Mouse (Mus musculus) bone marrow macrophage, adult 2 months (primary cell): Measurements from ENCODE around the gene Snrpa. TPM values are rescaled to one million over a fixed set of nuclear protein-coding genes. Genes with fewer than 3 reads are reported as not detected.
"Not testable (repeated sequence)": the region's sequence is repeated elsewhere in the genome, so short reads cannot be mapped to it uniquely, and the experiment has no call there.

Source experiments
- H3K27ac ChIP-seq: 2 replicates; pipeline ENCODE4 v1.5.1; 2012; ENCODE audit warnings: low read depth, low read length; ENCODE audit not compliant: insufficient read depth
- H3K4me1 ChIP-seq: 2 replicates; pipeline ENCODE4 v1.6.1; 2012; ENCODE audit warnings: low read length; ENCODE audit not compliant: control insufficient read depth, insufficient read depth
- H3K4me3 ChIP-seq: 2 replicates; pipeline ENCODE4 v1.5.1; 2012; ENCODE audit warnings: mild to moderate bottlenecking, low read length, moderate library complexity; ENCODE audit not compliant: insufficient read depth
- CTCF ChIP-seq: IDR thresholded peaks from 2 replicates; pipeline ENCODE4 v1.5.1; 2012; ENCODE audit warnings: low read depth, mild to moderate bottlenecking, low read length, moderate library complexity
- POLR2A ChIP-seq: IDR thresholded peaks from 2 replicates; pipeline ENCODE4 v1.6.1; 2012; ENCODE audit warnings: mild to moderate bottlenecking, low read depth, low read length, borderline replicate concordance
- polyA plus RNA-seq: library from polyadenylated mRNA; stranded (reverse); fragments of >200 nt; gene quantifications from 2 replicates; pipeline ENCODE4 v1.2.4, GENCODE M21; 2012; ENCODE audit not compliant: missing spikeins, insufficient read depth, insufficient read length

The Snrpa gene
- 52.0 and 63.3 TPM in 2 replicates for polyA plus RNA-seq

- TF ChIP-seq POLR2A (no peak; the same call in 1 of the 2 replicates), CTCF (no peak)
- Histone ChIP-seq H3K4me3 (peak within 1 kb of the TSS; percentile 88), H3K27ac (peak within 1 kb of the TSS; percentile 96), H3K4me1 (peaks cover 49% of the 10 kb centered on the region)
These were observed at the start of gene Snrpa, which contains the start of gene BC024978 for GRCm38 (mm10) chr7:27195681-27196611. TSS of gene Snrpa (minus strand) at chr7:27196271. TSS of gene BC024978 (plus strand) at chr7:27195781.

- not testable (repeated sequence) for H3K4me1 ChIP-seq, H3K4me3 ChIP-seq, H3K27ac ChIP-seq
These were observed 48.0 kb upstream of the Snrpa start for GRCm38 (mm10) chr7:27244088-27244487.

GRCm38 (mm10) chr7:27243211-27243610, 47.1 kb upstream of the Snrpa start:
- H3K27ac ChIP-seq: no peak overlapping the region

GRCm38 (mm10) chr7:27238568-27238967, 42.5 kb upstream of the Snrpa start:
- peak overlapping the region; percentile 36 for H3K27ac ChIP-seq
- H3K4me3 ChIP-seq: no peak overlapping the region
- no peak for TF ChIP-seq POLR2A
- TF ChIP-seq CTCF: no peak
- H3K4me1 ChIP-seq: peaks cover 10% of the 10 kb centered on the region

More at GRCm38 (mm10) chr7:27243211-27243610, 47.1 kb upstream of the Snrpa start:
- Histone ChIP-seq H3K4me1 (peaks cover 5% of the 10 kb centered on the region), H3K4me3 (no peak overlapping the region)
- TF ChIP-seq POLR2A (no peak), CTCF (no peak)

- TF ChIP-seq POLR2A: no peak
- no peak for TF ChIP-seq CTCF
- Histone ChIP-seq H3K27ac (no peak overlapping the region), H3K4me3 (no peak overlapping the region), H3K4me1 (peaks cover 14% of the 10 kb centered on the region)
These were observed 41.5 kb upstream of the Snrpa start for GRCm38 (mm10) chr7:27237527-27237926.

GRCm38 (mm10) chr7:27235726-27236125, 39.7 kb upstream of the Snrpa start:
- peaks cover 25% of the 10 kb centered on the region for H3K4me1 ChIP-seq
- TF ChIP-seq POLR2A (no peak), CTCF (no peak)
- H3K4me3 ChIP-seq: no peak overlapping the region
- H3K27ac ChIP-seq: no peak overlapping the region

- peak overlapping the region; percentile 96 for H3K4me3 ChIP-seq
- H3K4me1 ChIP-seq: peaks cover 23% of the 10 kb centered on the region
- TF ChIP-seq CTCF: no peak
- TF ChIP-seq POLR2A: no peak
- no peak overlapping the region for H3K27ac ChIP-seq
These were observed 37.2 kb upstream of the Snrpa start for GRCm38 (mm10) chr7:27233300-27233699.

GRCm38 (mm10) chr7:27232781-27233281, 36.8 kb upstream of the Snrpa start, which contains the start of gene Coq8b:
TSS of gene Coq8b (plus strand) at chr7:27233023.
- peak within 1 kb of the TSS; percentile 17; the same call in 1 of the 2 replicates for H3K27ac ChIP-seq
- H3K4me3 ChIP-seq: peak within 1 kb of the TSS; percentile 96
- TF ChIP-seq CTCF: no peak
- TF ChIP-seq POLR2A: 0 out of 2 replicates have a peak, but pooled peaks have one; percentile 3
- H3K4me1 ChIP-seq: peaks cover 23% of the 10 kb centered on the region

GRCm38 (mm10) chr7:27231693-27232331, 35.7 kb upstream of the Snrpa start:
- no peak overlapping the region for H3K4me3 ChIP-seq
- no peak for TF ChIP-seq POLR2A
- TF ChIP-seq CTCF: no peak
- peaks cover 31% of the 10 kb centered on the region for H3K4me1 ChIP-seq
- no peak overlapping the region for H3K27ac ChIP-seq
